Mouse (Mus musculus): Measurements from ENCODE around the gene Trabd. TPM values are rescaled to one million over a fixed set of nuclear protein-coding genes. Genes with fewer than 3 reads are reported as not detected.

The Trabd gene
- polyA plus RNA-seq, 2 experiments: 8.4 to 13.7 TPM

GRCm38 (mm10) chr15:89124312-89124711 lies 49.4 kb downstream of the Trabd start:
- 79% methylated on average over 3 of the region's 3 CpGs for WGBS (ENCODE audit: insufficient replicate concordance)
- Histone ChIP-seq H3K9me3 (ENCODE audit: control insufficient read depth, low read length) (no peaks in the 10 kb centered on the region), H3K4me1 (replicated peaks; ENCODE audit: control insufficient read depth in 2 of 2, insufficient read depth in 2 of 2, low read length in 1 of 2) (peaks cover 19 to 26% of the 10 kb centered on the region in 2 experiments), H3K27me3 (ENCODE audit: control insufficient read depth, insufficient read depth, low read length) (no peaks in the 10 kb centered on the region), H3K36me3 (replicated peaks; ENCODE audit: control insufficient read depth, insufficient read depth, low read depth) (peaks cover 4% of the 10 kb centered on the region), H3K27ac (no peak overlapping the region), H3K4me2 (ENCODE audit: low read depth) (no peak overlapping the region), H3K9ac (replicated peaks) (no peak overlapping the region), H3K4me3 (ENCODE audit: insufficient read depth in 1 of 2, low read depth in 2 of 2, low read length in 2 of 2) (no peak overlapping the region)
- TF ChIP-seq CTCF (IDR thresholded peaks at IDR 0.05; ENCODE audit: low read depth) (no peak), EP300 (IDR thresholded peaks at IDR 0.05; ENCODE audit: low read depth) (no peak)
- no peak for ATAC-seq (ENCODE audit: insufficient read depth)
- DNase-seq (ENCODE audit: low read depth in 3 of 3, low spot score in 3 of 3): no peak

- no peaks in the 10 kb centered on the region for H3K9me3 ChIP-seq (ENCODE audit: control insufficient read depth, low read length)
- TF ChIP-seq EP300 (IDR thresholded peaks at IDR 0.05; ENCODE audit: low read depth): no peak
- TF ChIP-seq CTCF (IDR thresholded peaks at IDR 0.05; ENCODE audit: low read depth): no peak
These were observed 50.4 kb downstream of the Trabd start for GRCm38 (mm10) chr15:89125351-89125750.

GRCm38 (mm10) chr15:89126622-89127021 lies 51.7 kb downstream of the Trabd start:
- Histone ChIP-seq H3K27ac (no peak overlapping the region), H3K4me2 (ENCODE audit: low read depth) (no peak overlapping the region), H3K4me3 (ENCODE audit: insufficient read depth in 1 of 2, low read depth in 2 of 2, low read length in 2 of 2) (no peak overlapping the region), H3K36me3 (replicated peaks; ENCODE audit: control insufficient read depth, insufficient read depth, low read depth) (no peaks in the 10 kb centered on the region), H3K9ac (replicated peaks) (no peak overlapping the region), H3K4me1 (replicated peaks; ENCODE audit: control insufficient read depth in 2 of 2, insufficient read depth in 2 of 2, low read length in 1 of 2) (peaks cover 19% of the 10 kb centered on the region in 2 experiments), H3K9me3 (ENCODE audit: control insufficient read depth, low read length) (no peaks in the 10 kb centered on the region), H3K27me3 (ENCODE audit: control insufficient read depth, insufficient read depth, low read length) (no peaks in the 10 kb centered on the region)
- no peak for DNase-seq (ENCODE audit: low read depth in 3 of 3, low spot score in 3 of 3)
- TF ChIP-seq CTCF (IDR thresholded peaks at IDR 0.05; ENCODE audit: low read depth): no peak
- TF ChIP-seq EP300 (IDR thresholded peaks at IDR 0.05; ENCODE audit: low read depth): no peak
- WGBS (ENCODE audit: insufficient replicate concordance): 72% methylated on average over 8 of the region's 8 CpGs
- ATAC-seq (ENCODE audit: insufficient read depth): no peak

More at GRCm38 (mm10) chr15:89125351-89125750, 50.4 kb downstream of the Trabd start:
- DNase-seq (ENCODE audit: low read depth in 3 of 3, low spot score in 3 of 3) (no peak), ATAC-seq (ENCODE audit: insufficient read depth) (no peak)
- peaks cover 1% of the 10 kb centered on the region for H3K36me3 ChIP-seq (replicated peaks; ENCODE audit: control insufficient read depth, insufficient read depth, low read depth)
- 78% methylated on average over 9 of the region's 9 CpGs for WGBS (ENCODE audit: insufficient replicate concordance)
- peaks cover 19 to 23% of the 10 kb centered on the region in 2 experiments for H3K4me1 ChIP-seq (replicated peaks; ENCODE audit: control insufficient read depth in 2 of 2, insufficient read depth in 2 of 2, low read length in 1 of 2)
- no peak overlapping the region for H3K4me2 ChIP-seq (ENCODE audit: low read depth)
- H3K4me3 ChIP-seq (ENCODE audit: insufficient read depth in 1 of 2, low read depth in 2 of 2, low read length in 2 of 2): no peak overlapping the region
- H3K27me3 ChIP-seq (ENCODE audit: control insufficient read depth, insufficient read depth, low read length): no peaks in the 10 kb centered on the region
- no peak overlapping the region for H3K27ac ChIP-seq
- H3K9ac ChIP-seq (replicated peaks): no peak overlapping the region

GRCm38 (mm10) chr15:89127364-89127940 lies 52.5 kb downstream of the Trabd start:
- no peaks in the 10 kb centered on the region for H3K36me3 ChIP-seq (replicated peaks; ENCODE audit: control insufficient read depth, insufficient read depth, low read depth)
- 72% methylated on average over 8 of the region's 8 CpGs for WGBS (ENCODE audit: insufficient replicate concordance)
- H3K9me3 ChIP-seq (ENCODE audit: control insufficient read depth, low read length): no peaks in the 10 kb centered on the region
- no peaks in the 10 kb centered on the region for H3K27me3 ChIP-seq (ENCODE audit: control insufficient read depth, insufficient read depth, low read length)
- no peak for DNase-seq (ENCODE audit: low read depth in 3 of 3, low spot score in 3 of 3)
- peaks cover 12 to 15% of the 10 kb centered on the region in 2 experiments for H3K4me1 ChIP-seq (replicated peaks; ENCODE audit: control insufficient read depth in 2 of 2, insufficient read depth in 2 of 2, low read length in 1 of 2)
- TF ChIP-seq CTCF (IDR thresholded peaks at IDR 0.05; ENCODE audit: low read depth): 0 out of 2 replicates have a peak, but pooled peaks have one; percentile 4
- no peak for TF ChIP-seq EP300 (IDR thresholded peaks at IDR 0.05; ENCODE audit: low read depth)
- peak overlapping the region; percentile 88 for H3K4me2 ChIP-seq (ENCODE audit: low read depth)
- no peak overlapping the region for H3K27ac ChIP-seq
- peak overlapping the region; percentile 82 to 93 for H3K4me3 ChIP-seq (ENCODE audit: insufficient read depth in 1 of 2, low read depth in 2 of 2, low read length in 2 of 2)
- peak overlapping the region; percentile 91 for H3K9ac ChIP-seq (replicated peaks)
- ATAC-seq (ENCODE audit: insufficient read depth): no peak

DNA sequence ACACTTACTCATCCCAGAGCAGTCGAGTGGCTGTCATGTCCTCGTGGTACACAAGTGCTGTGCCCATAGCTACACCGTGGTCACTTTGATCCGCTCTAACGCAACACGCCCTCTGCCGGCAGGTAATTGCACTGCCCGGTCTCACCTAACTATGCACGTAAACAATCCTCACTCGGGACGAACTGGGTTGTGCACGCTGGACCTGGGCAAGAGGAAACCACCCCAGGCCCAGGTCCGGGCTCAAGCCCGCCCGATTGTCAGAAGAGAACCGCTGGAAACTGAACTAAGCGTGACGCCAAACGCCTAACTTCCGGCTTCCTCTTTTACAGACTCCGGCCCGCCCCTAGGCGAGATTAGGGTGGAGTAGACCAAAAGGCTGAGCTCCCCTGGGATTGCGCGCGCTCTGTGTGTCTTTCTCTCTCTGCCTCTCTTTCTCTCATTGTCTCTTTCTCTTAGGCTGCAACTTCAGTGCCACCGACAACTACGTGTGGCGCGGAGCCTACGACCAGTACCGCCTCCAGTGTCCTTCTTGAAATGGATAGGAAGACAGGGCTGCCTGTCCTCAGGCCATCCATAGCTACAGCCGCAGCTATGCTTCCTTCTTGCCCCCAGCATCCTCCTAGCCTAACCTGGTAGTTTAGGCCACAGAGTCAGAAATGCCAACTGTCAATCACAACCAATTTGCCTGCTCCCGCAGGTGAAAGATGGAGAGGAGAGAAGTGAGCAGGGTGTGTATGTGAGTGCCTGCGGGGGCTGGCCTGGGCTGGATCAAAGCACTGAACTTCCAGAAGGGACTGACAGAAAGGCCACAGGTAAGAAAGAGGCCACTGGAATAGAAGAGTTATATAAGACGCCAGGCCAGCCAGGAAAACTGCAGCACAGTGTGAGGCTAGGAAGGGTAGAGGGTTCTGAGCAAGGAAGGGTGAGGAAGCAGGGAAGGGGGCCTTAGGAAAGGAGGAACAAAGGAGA lies 53.7 kb downstream of the Trabd start, which contains the start of gene Hdac10:
Gene Hdac10, minus strand, starts transcription at position 319 of the 969 bp plus-strand sequence.
- TF ChIP-seq CTCF (IDR thresholded peaks at IDR 0.05; ENCODE audit: low read depth) (peak; percentile 99), EP300 (IDR thresholded peaks at IDR 0.05; ENCODE audit: low read depth) (no peak)

More for the DNA sequence above, 53.7 kb downstream of the Trabd start, which contains the start of gene Hdac10:
- H3K4me1 ChIP-seq (replicated peaks; ENCODE audit: control insufficient read depth in 2 of 2, insufficient read depth in 2 of 2, low read length in 1 of 2): peaks cover 7 to 10% of the 10 kb centered on the region in 2 experiments
- ATAC-seq (ENCODE audit: insufficient read depth) (peak; percentile 89), DNase-seq (ENCODE audit: low read depth in 3 of 3, low spot score in 3 of 3) (peak; percentile 62 to 74 (median 65))
- peak within 1 kb of the TSS; percentile 75 for H3K27ac ChIP-seq
- H3K4me2 ChIP-seq (ENCODE audit: low read depth): peak within 1 kb of the TSS; percentile 88
- H3K9ac ChIP-seq (replicated peaks): peak within 1 kb of the TSS; percentile 91
- peak within 1 kb of the TSS; percentile 82 to 93 for H3K4me3 ChIP-seq (ENCODE audit: insufficient read depth in 1 of 2, low read depth in 2 of 2, low read length in 2 of 2)
- no peaks in the 10 kb centered on the region for H3K9me3 ChIP-seq (ENCODE audit: control insufficient read depth, low read length)
- WGBS (ENCODE audit: insufficient replicate concordance): 3% methylated on average over 36 of the region's 36 CpGs
- no peaks in the 10 kb centered on the region for H3K27me3 ChIP-seq (ENCODE audit: control insufficient read depth, insufficient read depth, low read length)
- H3K36me3 ChIP-seq (replicated peaks; ENCODE audit: control insufficient read depth, insufficient read depth, low read depth): no peaks in the 10 kb centered on the region

All from liver, embryonic 14.5 days (tissue).